Mouse (Mus musculus) left cerebral cortex, adult 8-10 months (tissue): ENCODE data around the gene Oard1. TPM values are rescaled to one million over a fixed set of nuclear protein-coding genes. Genes with fewer than 3 reads are reported as not detected.

Source experiments
- DNase-seq, 2 experiments: peaks; one replicate each; pipeline ENCODE4 v3.0.0; 2022; ENCODE audit warnings: low spot score in 2 of 2
- total RNA-seq, 4 experiments: library from RNA; stranded (reverse); gene quantifications; 2 replicates each; pipeline ENCODE4 v1.2.4; 2022

The Oard1 gene
- total RNA-seq, 4 experiments from 2014 or later = 15.1 to 16.4 (median 15.8) TPM

DNA sequence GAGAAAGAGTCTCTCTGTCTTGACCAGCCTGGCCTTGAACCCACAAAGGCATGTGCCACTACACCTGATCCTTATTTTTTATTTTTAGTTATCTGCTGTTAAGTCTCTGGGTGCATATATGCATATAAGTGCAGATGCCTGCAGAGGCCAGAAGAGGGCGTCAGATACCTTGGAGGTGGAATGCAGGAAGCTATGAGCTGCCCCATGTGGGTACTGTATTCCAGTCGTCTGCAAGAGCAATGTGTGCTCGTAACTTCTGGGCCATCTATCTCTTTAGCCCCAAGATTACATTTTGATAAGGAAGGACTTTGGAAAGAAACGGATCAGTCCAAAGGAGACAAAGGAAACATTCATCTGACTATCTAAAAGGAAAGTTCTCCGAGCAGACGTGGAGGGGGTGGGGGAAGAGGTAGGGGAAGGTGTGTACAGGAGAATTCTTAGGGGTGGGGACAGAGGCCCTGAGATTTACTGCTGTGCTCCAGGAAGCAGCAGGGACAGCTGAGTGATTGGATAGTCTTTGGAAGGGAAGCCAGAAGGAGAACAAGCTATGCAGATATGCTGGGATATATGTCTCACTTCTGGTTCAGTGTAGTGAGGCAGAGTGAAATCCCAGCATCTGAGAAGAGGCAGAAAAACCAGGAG, 24.0 kb downstream of the Oard1 start:
- no peak for DNase-seq

DNA sequence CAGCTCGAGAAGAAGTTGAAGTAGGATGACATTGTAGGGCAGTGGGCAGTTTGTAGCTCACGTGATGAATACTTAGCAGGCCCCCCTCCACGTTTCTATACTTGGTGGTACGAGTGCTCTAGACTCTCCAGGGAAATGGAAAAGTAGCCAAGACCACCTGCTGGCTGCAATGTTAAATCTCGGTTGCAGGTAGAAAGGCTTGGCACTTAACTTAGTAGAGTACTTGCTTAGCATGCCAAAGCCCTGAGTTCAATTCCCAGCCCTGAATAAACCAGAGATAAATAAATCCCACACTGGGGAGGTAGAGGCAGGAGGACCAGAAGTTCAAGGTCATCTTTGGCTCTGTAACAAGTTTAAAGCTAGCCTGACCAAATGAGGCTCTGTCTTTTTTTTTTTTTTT, 24.7 kb downstream of the Oard1 start:
- no peak for DNase-seq

DNA sequence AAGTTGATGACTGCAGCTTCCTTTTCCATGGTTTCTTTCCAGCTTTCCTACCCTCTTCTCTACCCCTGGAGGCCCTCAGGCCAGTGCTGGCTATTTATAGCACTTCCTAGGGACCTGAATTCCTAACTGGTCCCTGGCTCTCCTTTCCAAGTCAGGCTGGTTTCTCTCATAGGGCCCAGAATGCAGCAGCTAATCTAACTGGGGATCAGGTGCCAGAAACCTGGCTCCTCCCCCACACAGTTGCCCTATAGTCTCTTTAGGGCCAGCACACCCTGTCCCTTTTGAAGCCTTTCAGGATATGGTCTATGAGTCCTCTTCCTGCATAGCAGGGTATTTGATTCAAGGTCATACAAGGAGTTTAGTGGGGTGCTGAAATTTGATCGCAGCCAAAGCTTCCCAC, 26.7 kb downstream of the Oard1 start:
- no peak for DNase-seq

DNA sequence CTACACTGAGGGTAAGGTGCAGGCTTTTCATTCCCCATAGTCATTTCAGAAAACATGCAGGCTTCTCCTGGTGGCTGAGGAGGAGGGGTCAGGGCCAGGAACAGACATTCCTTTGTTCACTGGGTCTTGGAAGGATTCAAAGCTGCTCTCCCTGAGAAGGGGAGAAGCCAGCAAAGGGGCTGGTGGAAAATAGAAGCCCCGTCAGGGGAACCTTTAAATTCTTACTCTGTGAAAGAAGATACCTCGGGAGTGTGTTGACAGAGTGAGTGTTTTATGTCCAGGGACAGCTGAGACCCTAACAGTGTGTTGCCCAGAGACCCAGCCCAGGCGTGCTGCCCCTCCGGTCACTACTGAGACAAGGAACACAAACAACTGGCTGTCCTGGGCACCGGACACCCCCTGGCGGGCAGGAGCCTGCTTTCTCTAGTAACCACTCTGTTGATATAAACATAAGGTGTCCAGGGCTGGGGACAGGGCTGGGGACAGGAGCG, 27.7 kb downstream of the Oard1 start:
- no peak for DNase-seq

DNA sequence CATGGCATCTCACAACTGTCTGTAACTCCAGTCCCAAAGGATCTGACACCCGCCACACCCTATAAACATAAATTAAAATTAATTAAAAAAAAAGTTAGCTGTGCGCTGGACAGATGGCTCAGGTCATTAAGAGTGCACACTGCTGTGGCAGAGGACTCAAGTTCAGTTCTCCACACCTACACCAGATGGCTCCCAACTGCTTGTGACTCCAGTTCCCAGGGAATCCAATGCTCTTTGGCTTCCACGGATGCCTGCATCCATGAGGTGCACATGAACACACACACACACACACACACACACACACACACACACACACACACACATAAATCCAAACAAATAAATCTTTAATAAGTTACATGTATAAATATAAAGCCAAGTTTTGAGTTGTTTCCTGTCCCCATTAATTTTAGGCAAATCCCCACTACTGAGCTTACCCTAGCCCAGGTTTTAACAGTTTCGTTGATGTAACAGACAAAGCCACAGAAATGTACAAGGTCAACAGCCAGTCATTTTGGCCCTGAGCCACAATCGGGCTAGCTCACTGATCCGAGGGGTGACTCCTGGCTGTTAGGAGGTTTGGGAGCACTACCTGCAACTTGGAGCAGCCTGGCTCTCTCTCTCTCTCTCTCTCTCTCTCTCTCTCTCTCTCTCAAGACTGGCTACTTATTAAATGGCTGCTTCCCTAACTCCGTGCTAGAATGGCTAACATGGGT, 33.1 kb downstream of the Oard1 start:
- DNase-seq = no peak

DNA sequence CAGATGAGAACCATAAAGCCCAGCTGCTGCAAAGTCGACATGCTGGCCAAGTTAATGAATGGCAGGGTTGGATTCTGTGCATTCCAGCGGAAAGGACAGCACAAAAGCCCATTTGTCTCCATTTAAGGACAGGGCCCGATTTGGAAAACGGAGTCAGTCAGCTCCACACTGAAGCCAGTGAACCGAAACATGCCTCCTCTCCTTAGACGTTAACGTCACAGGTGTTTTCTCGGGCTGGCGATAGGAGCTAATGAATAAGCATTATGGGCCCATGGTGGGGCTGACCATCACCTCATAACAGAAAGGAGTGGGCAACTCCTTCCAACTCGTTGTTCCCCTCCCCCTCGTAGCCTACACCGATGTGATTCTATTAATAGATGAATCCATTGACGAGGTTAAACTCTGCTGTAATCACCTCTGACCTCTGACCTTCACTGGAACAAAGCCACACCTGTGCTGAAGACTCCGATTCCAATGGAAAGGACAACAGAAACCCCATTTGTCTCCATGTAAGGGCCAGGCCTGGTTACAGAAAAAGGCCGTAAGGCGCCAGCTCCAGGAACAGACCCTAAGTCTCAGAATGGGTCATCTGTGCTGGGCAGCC, 33.8 kb downstream of the Oard1 start:
- DNase-seq = no peak

DNA sequence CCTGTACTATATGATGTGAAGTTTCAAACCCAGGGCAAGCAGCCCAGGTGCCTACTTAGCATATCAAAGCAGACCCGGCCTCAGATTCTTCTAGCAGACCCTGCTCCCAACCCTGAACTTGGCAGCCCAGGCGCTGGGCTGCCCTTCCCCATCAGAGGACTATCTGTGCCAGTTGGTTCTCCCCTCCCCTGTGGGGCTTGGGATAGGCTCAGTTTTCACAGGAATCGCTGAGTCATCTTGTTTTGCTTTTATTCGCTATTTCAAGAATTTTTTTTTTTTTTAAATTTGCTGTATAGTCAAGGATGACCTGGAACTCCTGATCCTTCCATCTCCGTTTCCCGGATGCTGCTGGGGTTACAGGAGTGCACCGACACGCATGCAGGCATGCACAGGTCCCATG, 37.9 kb downstream of the Oard1 start:
- no peak for DNase-seq

DNA sequence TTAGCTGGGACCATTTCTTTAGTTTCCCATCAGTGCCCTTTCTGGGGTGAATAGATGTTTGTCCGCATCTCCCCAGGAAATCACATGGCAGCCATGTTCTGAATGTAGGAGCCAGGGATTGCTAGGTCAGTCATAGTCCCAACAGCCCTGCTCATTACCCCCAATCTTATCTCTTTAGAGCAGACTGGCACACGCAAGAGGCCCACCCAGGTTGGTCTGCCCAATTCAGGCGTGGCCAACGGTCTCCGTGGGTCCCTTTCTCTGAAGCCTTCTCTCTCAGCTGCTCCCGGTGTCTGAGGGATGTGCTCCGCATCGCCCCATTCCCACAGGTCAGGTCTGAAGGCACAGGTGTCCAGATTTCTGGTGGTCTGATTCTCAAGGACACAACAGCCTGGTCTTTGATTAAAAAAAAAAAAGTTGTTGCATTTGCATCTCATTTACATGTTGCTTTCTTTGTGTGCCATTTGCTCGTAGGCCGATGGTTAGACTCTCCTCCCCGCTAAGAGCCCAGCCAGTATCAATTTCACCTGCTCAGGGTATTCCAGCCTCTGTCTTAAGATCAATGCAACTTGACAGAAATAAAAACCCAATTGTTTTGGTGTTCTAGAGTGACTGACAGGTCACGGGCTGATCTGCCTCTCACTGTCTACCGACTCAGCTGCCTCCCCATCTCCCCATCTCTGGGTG, 41.0 kb downstream of the Oard1 start:
- no peak for DNase-seq

DNA sequence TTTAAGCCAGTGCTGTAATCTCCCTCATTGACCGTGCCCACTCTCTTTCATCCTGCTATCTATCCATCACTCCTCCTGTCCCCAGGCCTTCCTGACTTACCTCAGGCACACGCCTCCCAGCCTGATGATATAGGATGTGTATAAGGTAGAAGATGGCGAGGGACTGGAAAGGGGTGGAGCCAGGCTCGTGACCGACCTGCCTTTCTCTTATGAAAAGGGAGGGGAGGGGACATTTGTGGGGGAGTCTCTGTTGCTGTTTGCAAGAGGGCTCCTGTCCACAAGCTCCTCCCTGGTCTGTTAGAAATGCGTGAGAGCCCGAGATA, 41.5 kb downstream of the Oard1 start, which contains the start of gene Tspo2:
Gene Tspo2, minus strand, starts transcription at position 170 of the 323 bp plus-strand sequence.
- DNase-seq = no peak

DNA sequence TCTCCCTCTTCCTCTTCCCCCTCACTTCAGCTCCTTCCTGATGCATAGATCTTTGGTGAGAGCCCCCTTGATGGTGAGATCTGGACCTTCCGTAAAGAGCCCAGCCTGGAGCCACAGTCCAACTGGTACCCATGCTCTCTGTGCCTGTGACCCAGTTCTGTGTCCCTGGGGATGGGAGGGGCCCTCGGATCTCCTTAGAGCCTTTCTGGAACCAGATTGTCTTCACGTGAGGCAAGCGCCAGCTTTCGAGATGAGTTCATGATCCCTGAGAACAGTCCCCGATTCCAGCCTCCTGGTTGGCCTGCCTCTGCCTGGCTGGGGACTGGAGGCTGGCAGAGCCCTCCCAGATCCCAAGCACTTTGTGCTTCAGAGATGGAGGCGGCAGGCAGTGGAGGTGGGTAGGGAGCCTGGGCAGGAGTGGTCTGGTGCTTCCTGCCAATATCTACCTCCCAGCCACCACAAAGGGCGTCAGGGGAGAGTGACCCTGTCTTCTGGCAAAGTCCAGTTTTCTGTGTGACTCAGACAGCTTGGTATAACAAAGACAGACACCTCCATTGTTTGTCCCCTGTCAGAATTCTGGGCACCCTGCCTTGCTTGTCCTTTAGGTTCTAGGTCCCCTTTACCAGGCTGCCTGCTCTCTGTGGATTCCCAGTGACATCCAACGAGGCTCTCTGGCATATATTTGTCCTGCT, 42.1 kb downstream of the Oard1 start:
- DNase-seq = no peak

DNA sequence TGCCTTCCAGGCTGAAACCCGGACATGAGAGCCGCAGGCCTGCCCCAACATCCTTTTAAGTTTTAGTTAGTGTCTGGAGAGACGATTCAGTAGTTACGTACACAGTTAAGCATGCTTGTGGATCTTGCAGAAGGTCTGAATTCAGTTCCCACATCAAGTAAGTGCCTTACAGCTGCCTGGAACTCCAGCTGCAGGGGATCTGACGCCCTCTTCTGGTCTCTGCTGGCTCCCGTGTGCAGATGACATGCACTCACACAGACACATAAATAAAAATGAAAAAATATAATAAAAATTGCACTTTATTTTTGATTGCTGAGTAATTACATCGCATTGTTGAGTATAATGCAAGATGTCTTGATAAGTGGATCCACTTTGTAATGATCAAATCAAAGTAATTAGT, 43.7 kb downstream of the Oard1 start:
- DNase-seq = no peak

DNA sequence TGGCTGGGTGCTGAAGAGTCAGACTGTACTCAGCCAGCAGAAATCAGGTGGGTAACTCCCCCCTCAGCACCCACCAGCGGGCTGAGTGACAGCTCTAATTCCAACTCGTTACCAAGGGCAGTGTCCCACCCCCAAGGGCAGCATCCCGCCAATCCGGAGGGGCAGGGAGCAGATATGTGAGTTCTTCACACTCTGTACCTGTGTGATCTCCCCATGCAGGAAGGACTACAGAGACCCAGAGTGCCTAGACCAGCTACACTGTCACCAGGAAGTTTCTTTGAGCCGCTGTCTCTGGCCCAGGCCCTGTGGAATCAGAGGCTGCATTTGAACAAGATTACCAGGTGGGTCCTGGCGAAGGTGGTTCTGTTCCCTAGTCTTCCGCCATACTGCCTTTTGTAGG, 44.4 kb downstream of the Oard1 start:
- no peak for DNase-seq

DNA sequence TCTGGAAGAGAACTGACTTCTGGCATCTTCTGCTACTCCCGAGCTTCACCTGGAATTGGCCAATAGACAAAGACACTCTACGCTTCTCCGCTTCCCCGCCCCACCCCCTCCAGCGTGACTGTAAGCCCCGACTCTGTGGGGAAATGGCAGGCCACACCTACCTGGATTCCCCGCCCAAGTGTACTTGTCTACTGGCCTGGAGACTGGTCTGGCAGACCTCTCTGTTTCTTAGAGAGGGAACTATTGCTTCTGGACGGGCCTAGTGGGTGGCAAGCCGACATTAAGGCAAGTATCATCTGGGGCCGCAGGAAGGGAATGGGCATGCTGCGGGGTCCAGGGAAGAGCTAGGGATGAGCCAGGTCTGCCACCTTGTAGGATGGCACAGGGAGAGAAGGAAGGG, 44.9 kb downstream of the Oard1 start, which contains the start of gene Unc5cl:
Gene Unc5cl, plus strand, starts transcription at position 214 of the 400 bp plus-strand sequence.
- no peak for DNase-seq

DNA sequence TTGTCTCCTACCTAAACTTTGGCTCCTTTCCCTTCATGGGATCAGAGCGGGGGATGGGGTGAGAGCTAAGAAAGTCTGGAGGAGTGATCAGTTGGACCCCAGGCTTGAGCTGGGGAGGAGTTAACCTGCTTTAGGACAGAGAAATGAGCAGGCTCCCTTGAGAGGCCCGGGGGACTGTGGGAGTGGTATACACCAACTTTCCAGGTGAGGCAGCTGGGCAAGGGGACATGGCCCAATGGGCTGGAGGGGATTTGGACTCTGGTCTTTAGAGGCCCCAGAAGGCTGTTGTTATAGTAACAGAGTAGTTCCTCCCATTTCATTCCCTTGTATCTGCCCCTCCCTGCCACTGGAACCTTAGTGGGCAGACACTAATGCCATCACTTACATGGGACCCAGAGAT, 46.1 kb downstream of the Oard1 start:
- no peak for DNase-seq

DNA sequence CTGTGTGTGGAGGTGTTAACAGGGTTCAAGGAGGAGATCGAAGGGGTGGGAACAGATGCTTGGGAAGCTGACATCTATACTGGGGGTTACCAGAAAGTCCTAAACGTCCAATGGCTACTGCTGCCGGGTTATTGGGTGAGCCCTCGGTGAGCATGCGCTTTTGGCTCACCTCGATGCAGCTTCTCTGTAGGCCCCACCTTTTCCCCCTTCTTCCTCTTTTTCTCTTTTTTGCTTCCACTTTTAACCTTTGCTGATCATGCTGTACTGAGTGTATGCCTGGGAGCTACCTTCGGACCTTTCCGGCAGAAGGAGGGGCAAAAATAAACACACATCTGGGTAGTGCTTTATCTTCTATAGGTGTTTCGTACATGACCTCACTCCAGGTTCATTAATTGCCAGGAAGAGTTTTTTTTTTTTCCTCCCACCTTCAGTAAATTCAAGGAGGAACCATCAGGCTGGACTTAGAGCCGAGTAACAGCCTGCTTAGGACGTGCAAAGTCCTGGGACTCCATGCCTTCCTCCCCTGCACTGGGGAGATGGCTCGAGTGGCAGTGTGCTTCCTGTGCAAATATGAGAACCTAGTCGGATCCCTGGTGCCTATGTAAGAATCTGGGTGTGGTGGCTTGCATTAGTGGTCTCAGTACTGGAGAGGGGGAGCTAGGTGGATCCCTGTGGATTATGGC, 48.3 kb downstream of the Oard1 start:
- DNase-seq = no peak

DNA sequence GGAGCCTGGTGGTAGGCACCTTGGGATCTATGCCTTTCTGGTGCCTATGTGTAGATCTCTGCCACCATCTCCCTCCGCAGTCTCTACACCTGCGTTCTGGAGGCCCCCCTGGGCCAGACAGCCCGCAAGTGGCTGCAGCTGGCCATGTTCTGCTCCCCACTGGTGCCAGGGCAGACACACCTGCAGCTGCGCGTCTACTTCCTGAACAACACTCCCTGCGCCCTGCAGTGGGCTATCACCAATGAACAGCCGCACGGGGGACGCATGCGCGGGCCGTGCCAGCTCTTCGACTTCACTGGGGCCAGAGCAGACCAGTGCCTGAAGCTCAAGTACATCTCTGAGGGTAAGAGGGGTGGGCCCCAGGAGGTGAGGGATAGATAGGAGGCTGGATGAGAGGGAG, 52.3 kb downstream of the Oard1 start:
- no peak for DNase-seq

DNA sequence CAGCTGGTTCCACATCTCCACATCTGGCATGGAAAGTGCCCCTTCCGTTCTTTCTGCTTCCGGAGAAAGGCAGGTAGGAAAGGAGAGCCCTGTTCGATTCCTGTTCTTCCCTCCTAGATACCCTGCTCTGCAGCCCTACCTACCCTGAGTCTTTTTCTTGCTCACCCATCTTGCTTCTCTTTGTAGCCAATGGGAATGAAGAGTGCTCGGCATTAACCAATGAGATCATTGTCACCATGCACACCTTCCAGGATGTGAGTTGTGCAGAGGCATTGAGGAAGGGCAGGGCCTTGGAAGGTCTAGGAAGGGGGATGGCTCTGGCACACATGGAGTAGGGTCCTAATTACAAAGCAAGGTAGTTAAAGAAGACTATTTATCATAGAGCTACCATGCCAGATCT, 53.6 kb downstream of the Oard1 start:
- no peak for DNase-seq
